Mouse (Mus musculus): Measurements from ENCODE around the gene Csrnp2.
"Not testable (repeated sequence)": the region's sequence is repeated elsewhere in the genome, so short reads cannot be mapped to it uniquely, and the experiment has no call there.

Csrnp2 gene
- long read RNA-seq, experiment 1, partial matches to known transcripts: 0 of 1 reads
- long read RNA-seq, experiment 1, other reads (novel, unspliced or antisense): 1 of 1 reads
- long read RNA-seq, experiment 2: 0 reads

GRCm38 (mm10) chr15:100495102-100495501 lies at the start of gene Csrnp2:
Gene Csrnp2, minus strand, starts transcription at chr15:100495488.
- intact Hi-C loops (cut with DNase I): no loop called here

- intact Hi-C loops (cut with DNase I): not testable (repeated sequence)
These were observed 48.4 kb upstream of the Csrnp2 start for GRCm38 (mm10) chr15:100543651-100544030.

DNA sequence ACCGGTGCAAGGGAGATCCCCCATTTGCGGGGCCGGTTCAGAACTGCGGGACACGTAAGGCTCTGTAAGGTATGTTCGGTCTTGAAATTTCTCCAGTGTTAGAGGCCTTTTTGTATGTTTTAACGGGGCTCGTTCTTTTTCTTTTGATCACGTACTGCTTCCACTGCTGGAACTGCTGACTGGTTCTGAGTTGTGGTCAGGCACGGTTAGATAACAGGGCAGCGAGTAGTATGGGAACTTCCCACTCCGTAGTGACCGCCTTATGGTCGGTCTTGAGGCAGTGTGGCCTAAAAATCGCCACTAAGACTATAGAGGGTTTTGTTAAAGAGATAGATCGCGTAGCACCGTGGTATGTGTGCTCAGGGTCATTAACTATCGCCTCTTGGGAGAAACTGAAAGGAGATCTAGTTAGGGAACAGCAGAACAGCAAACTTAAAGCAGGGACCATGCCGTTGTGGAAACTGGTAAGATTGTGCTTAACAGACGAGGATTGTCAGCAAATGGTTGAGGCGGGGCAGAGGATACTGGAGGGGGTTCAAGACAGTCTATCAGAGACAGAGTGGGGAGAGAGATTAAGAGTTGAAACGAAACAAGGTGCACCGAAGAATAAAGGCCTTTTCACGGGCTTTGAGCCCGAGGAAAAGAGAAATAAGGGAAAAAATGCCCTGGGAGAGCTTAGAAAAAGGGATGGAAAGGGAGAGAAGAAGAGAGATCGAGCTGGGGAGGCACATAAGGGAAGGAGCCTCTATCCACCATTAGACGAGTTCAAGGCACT lies 47.8 kb upstream of the Csrnp2 start:
- intact Hi-C loops (cut with DNase I): not testable (repeated sequence)

DNA sequence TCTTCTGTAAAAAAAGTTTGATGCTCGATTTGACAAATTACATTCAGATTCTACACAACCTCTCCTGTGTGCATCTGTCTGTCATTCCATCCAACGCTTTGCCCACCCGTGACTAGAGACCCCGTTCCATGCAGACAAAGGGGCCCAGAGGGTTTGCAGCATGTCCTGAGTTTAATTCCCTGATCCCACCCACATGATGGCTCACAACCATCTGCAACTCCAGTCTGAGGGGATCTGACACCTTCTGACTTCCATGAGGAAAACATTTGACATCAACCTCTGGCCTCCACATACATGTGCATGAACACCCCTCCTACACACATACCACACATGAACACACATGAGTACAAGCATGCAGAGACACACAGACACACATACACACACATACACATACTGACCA lies 46.1 kb upstream of the Csrnp2 start:
- intact Hi-C loops (cut with DNase I): no loop called here

- intact Hi-C loops (cut with DNase I): not testable (repeated sequence)
These were observed 45.7 kb upstream of the Csrnp2 start for GRCm38 (mm10) chr15:100541001-100541400.

GRCm38 (mm10) chr15:100539411-100539810 lies 44.1 kb upstream of the Csrnp2 start:
- intact Hi-C loops (cut with DNase I): loop anchor here (5.0 to 10.0 kb wide), 2 partner anchors 73 to 145 kb away; partner anchors contain the start of gene Cela1

DNA sequence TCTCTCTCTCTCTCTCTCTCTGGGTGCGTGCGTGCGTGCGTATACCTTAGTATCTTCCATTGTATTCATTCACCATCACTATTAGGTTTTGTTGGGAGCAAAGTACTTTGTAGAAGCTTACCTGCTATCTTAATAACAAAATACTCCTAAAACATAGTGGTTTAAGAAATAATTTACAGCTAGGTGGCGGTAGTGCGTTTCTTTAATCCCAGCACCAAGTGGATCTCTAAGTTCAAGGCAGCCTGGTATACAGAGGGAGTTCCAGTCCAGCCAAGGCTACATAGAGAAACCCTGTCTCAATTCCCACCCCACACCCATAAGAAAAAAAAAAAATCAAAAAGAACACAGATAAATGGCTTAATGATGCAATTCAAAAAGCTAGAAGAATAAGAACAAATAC lies 42.6 kb upstream of the Csrnp2 start:
- intact Hi-C loops (cut with DNase I): loop anchor here (5.0 to 10.0 kb wide), 2 partner anchors 74 to 147 kb away; partner anchors contain the start of gene Cela1

DNA sequence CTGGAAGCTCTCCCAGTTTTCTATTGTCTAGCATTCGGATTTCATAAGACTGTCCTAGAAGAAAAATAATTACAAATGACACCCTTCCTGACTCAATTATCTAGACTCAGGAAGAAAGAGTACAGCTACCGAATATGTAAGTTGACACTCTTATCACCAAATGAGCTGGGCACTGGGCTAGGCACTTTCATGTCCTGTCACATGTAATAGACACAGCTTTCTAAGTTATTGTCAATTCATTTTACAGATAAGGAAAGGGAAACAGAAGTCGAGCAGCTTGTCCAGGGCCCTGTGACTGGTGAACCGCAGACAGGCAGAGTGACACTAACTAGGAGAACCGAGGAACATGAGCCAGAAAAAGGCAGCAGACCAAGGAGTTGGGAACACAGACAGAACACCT lies 32.6 kb upstream of the Csrnp2 start:
- intact Hi-C loops (cut with DNase I): no loop called here

DNA sequence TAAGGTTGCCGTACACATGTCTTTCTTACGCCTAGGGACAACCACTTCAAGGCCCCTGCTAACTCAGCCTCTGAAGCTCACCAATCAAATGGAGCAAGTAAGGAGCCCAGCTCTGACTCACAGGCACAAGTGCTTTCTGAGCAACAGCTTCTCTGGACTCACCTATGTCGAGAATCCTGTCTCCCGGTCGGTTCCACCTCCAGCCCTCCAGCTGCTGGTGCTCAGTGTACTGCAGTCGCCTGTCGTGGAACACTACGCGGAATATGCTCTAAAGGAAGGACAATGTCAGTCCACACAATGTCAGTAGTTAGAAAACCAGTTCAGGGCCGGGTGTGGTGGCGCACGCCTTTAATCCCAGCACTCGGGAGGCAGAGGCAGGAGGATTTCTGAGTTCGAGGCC lies 30.1 kb upstream of the Csrnp2 start:
- intact Hi-C loops (cut with DNase I): no loop called here

DNA sequence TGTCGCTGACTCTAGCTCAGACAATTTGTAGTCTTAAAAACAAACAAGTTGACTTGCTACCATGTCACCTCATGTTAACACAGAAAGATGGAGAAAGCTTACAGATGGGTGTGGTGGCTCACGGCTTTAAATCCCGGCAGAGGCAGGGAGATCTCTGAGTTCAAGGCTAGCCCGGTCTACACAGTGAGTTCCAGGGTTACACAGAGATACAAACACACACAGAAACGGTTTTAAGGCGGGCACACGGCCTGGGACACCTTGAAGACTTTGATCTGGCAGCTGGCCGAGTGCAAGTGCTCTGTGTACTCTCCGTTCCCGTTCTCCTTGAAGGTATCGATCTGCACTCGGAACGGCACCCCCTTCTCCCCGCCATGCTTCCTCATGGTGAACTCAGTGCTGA lies 25.0 kb upstream of the Csrnp2 start:
- intact Hi-C loops (cut with DNase I): no loop called here

GRCm38 (mm10) chr15:100515121-100515520 lies 19.8 kb upstream of the Csrnp2 start:
- intact Hi-C loops (cut with DNase I): no loop called here

- intact Hi-C loops (cut with DNase I): no loop called here
These were observed 18.1 kb upstream of the Csrnp2 start for GRCm38 (mm10) chr15:100513387-100513786.

DNA sequence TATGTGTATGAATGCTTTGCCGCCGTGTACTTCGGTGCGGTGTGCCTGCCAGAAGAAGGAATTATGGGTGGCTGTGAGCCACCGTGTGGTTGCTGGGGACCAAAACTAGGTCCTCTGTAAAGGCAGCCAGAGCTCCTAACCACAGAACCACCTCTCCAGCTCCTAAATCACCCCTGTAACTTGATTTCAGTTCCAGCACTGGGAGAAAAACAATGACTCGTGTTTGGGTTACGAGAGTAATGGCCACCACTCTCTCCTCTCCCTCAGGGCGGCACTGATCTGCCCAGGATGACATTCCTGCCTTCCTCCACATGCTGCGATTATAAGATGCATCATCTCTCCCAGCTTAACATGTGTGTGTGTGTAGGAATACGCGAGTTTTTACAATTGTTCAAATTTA lies 14.8 kb upstream of the Csrnp2 start:
- intact Hi-C loops (cut with DNase I): no loop called here

- intact Hi-C loops (cut with DNase I): no loop called here
These were observed 13.3 kb upstream of the Csrnp2 start for GRCm38 (mm10) chr15:100508454-100509167.

DNA sequence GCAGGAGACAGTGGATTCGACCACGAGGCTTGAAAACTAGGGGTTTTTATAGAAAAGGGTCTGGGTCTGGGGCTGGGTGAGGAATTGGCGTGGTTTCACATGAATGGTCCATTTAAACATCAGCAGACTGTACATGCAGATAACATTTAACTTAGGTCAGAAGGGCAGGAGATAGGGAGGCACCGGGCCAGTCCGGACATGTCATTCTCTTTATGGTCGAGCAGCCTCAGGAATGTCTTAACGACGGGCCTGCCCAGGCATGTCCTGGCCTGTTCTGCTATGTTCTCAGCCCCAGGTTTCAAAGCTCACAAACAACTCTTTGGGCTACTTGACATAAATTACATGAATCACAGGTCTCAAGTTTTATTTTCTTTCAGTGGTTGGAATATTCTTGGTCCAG lies 4.2 kb upstream of the Csrnp2 start:
- intact Hi-C loops (cut with DNase I): not testable (repeated sequence)

DNA sequence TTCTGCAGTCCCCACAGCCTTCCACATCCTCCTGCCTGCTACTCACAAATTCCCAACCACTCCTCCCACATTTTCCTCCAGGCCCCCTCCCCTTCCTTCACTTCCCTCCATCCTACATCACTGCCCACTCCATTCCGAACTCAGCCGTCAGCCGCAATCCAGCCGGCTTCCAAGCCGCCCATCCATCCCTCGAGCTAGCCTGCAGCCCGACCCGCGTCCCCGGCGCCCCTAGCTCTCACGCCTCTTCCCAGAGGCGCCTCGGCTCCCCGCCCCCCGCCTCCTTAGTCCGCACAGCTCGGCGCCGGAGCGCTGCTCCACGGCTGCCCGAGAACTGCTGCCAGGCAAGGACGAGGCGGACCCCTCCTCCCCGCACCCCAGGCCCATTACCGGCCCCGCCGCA lies 641 bp downstream of the Csrnp2 start:
- intact Hi-C loops (cut with DNase I): no loop called here

DNA sequence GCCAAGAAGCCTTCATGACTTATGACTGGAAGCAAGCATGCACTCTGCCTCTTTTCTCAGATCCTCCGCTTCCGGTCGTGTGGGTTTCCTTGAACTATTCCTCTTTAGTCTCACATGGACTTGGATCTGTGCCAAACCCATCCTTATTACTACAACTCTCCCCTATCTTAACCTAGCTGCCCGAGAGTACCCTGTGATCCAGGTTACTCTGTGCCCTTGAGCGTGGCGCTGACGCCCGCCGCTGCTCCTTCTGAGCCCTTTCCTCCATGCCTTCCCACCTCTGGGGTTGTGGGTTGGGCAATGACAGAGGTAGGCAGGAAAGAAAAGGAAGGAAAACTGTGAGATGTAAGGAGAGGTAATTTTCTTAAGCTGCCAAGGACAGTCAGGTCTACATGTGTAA lies 3.3 kb downstream of the Csrnp2 start:
- intact Hi-C loops (cut with DNase I): no loop called here

- intact Hi-C loops (cut with DNase I): no loop called here
These were observed 6.0 kb downstream of the Csrnp2 start for GRCm38 (mm10) chr15:100489263-100489662.

DNA sequence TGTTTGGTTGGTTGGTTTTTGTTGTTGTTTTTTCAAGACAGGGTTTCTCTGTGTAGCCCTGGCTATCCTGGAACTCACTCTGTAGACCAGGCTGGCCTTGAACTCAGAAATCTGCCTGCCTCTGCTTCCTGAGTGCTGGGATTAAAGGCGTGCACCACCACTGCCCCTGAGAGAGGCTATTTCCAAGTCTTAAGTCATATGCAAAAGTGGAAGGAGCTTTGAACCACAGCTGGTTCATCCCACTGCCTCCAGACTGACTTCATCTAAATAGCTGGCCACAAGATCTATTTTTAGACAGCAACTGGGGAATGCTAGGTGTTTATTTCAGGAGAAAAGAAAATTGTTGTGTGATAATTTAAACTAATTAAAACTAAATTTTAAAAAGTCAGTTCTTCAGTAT lies 7.0 kb downstream of the Csrnp2 start:
- intact Hi-C loops (cut with DNase I): not testable (repeated sequence)

DNA sequence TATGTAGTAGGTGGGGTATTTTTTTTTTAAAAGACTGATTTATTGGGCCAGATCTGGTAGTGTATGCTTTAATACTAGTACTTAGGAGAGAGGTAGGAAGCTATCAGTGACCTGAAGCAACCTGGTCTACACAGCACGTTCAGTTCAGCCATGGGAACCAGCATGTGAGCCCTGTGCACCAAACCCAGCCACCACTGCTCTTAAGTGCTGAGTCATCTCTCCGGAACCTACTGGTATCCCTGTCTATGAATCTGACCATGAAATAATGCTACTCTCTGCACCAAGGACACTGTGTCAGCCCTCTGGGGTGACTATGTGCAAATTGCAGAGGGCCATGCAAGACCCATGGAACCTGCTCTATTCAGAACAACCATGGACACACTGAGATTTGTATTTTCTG lies 8.2 kb downstream of the Csrnp2 start:
- intact Hi-C loops (cut with DNase I): no loop called here

DNA sequence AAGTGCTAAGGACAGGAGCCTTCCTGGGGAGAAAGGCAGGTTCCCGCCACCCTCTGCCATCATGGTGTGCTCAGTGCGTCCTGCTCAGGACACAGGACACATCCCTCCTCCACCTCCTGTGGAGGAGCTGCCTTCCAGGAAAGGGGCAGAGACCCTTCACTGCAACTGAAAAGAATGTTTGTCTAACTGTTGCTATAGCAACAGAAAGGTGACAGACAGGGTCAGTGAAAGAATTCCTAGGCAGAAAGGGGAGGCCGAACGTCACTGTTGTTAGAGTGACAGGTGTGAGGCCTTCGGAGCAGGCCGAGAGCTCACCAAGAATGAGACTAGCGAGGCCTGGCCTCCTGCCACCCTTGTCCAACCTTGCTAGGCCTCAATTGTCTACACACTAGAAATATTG lies 8.8 kb downstream of the Csrnp2 start:
- intact Hi-C loops (cut with DNase I): no loop called here

DNA sequence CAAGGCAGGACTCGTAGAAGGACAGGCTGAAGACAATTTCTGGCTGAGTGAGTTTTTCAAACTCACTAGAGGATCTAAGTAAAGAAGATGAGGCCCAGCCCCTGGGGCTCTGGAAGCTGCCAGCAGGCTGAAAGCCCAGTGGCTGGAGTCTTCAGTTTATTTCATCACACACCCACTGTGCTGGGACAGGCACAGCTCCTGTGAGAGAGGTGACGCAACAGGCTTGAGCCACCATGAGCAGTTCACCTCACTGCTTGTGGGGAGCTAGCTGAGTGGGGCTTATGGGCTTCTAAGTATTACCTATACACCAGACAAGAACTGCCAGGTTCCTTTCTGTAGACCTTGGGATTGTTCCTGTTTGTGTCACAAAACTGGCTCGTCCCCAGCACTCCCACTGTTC lies 9.7 kb downstream of the Csrnp2 start:
- intact Hi-C loops (cut with DNase I): no loop called here

- intact Hi-C loops (cut with DNase I): no loop called here
These were observed 16.4 kb downstream of the Csrnp2 start for GRCm38 (mm10) chr15:100478925-100479324.
